Mouse (Mus musculus) heart, embryonic 13.5 days (tissue): ENCODE data around the gene Hmgb1. TPM values are rescaled to one million over a fixed set of nuclear protein-coding genes. Genes with fewer than 3 reads are reported as not detected.
A peak's percentile ranks its signal among the peaks of the same experiment; 100 is the strongest.

ENCODE experiments used
- ATAC-seq: fragments of 200-750 bp; cut with Nextera tagmentation; 2 replicates; pipeline ENCODE4 v1.8.0; 2017; ENCODE audit warnings: moderate TSS enrichment; ENCODE audit not compliant: insufficient number of reproducible peaks, low FRiP score, low TSS enrichment; ENCODE audit errors: extremely low read depth
- H3K27ac ChIP-seq: fragments of 300-500 bp; sonication (generic); replicated peaks from 2 replicates; pipeline ENCODE4 v1.5.1; 2015; ENCODE audit warnings: moderate library complexity, mild to moderate bottlenecking, inconsistent platforms
- H3K27me3 ChIP-seq: fragments of 300-500 bp; sonication (generic); replicated peaks from 2 replicates; pipeline ENCODE4 v1.6.1; 2015; ENCODE audit warnings: mild to moderate bottlenecking, inconsistent platforms
- H3K36me3 ChIP-seq: fragments of 300-500 bp; sonication (generic); 2 replicates; pipeline ENCODE4 v1.6.1; 2015; ENCODE audit warnings: mild to moderate bottlenecking, inconsistent platforms
- H3K4me1 ChIP-seq: fragments of 300-500 bp; sonication (generic); 2 replicates; pipeline ENCODE4 v1.6.1; 2015; ENCODE audit warnings: inconsistent platforms
- H3K4me2 ChIP-seq: fragments of 300-500 bp; sonication (generic); 2 replicates; pipeline ENCODE4 v1.6.1; 2015; ENCODE audit warnings: inconsistent platforms, mild to moderate bottlenecking, moderate library complexity
- H3K4me3 ChIP-seq: fragments of 300-500 bp; sonication (generic); 2 replicates; pipeline ENCODE4 v1.5.1; 2015; ENCODE audit warnings: moderate library complexity, mild to moderate bottlenecking, inconsistent platforms
- H3K9ac ChIP-seq: fragments of 300-500 bp; sonication (generic); 2 replicates; pipeline ENCODE4 v1.6.1; 2015; ENCODE audit warnings: inconsistent platforms, mild to moderate bottlenecking, moderate library complexity
- H3K9me3 ChIP-seq: fragments of 300-500 bp; sonication (generic); 2 replicates; pipeline ENCODE4 v1.6.1; 2016; ENCODE audit warnings: inconsistent platforms
- WGBS: fragments of 180-500 bp; shearing (Covaris S2); methylation state at CpG from one replicate; pipeline ENCODE4 v1.1.7; 2015; ENCODE audit warnings: mixed read lengths; 5-methylcytosine and 5-hydroxymethylcytosine counted together
- polyA plus RNA-seq: library from polyadenylated mRNA; unstranded; fragments of >200 nt; fragmentation: Nextera tagmentation; extraction: Ambion mirVana; gene quantifications from 2 replicates; pipeline ENCODE4 v1.2.1, GENCODE M21; 2015

Gene Hmgb1
- polyA plus RNA-seq, 1 experiment from 2014 or later: 675 TPM

DNA sequence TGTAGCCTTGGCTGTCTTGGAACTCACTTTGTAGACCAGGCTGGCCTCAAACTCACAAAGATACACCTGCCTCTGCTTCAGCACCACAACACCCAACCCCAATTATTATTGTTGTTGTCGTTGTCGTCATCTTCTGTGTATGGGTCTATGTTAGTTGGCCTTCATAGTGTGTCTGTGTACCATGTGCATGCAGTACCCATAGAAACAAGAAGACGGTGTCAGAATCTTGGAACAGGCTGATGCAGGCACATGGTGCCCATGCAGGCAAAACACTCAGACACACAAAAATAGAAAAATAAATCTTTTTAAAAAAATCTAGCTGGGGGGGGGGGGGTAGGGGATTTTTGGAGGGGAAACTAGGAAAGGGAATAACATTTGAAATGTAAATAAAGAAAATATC lies 167.1 kb downstream of the Hmgb1 start:
- H3K36me3 ChIP-seq: no peaks in the 10 kb centered on the region
- H3K4me2 ChIP-seq: no peak overlapping the region
- H3K27ac ChIP-seq: no peak overlapping the region
- H3K9ac ChIP-seq: no peak overlapping the region
- 93% methylated on average over 3 of the region's 3 CpGs for WGBS
- H3K9me3 ChIP-seq: peaks cover 8% of the 10 kb centered on the region; the same call in 1 of the 2 replicates
- H3K4me1 ChIP-seq: peaks cover 43% of the 10 kb centered on the region
- H3K4me3 ChIP-seq: no peak overlapping the region
- H3K27me3 ChIP-seq: peaks cover 5% of the 10 kb centered on the region; the same call in 1 of the 2 replicates
- ATAC-seq: no peak

DNA sequence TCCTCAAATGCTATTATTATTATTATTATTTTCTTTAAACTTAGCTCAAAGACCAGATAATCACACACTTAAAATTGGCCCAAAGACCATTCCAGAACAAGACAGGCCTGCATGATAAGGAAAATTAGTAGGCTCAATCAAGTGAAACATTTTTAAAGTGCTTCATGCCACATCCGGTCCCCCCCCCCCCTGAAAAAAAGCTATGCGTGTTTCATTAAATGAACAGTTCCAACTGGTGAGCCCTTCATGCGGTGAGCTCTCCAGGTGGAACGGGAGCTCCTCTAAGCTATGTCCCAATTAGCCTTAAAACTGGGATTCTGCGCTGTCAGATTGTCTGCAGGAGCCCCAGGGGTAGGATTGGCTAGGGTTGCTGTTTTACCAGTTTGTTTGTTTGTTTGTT lies 168.0 kb downstream of the Hmgb1 start:
- peak overlapping the region; percentile 66 for H3K4me3 ChIP-seq
- no peak for ATAC-seq
- peak overlapping the region; percentile 88 for H3K4me2 ChIP-seq
- H3K36me3 ChIP-seq: no peaks in the 10 kb centered on the region
- H3K9ac ChIP-seq: peak overlapping the region; percentile 88
- 66% methylated on average over 5 of the region's 5 CpGs for WGBS
- H3K27me3 ChIP-seq: peaks cover 5% of the 10 kb centered on the region; the same call in 1 of the 2 replicates
- no peak overlapping the region for H3K27ac ChIP-seq
- peaks cover 8% of the 10 kb centered on the region; the same call in 1 of the 2 replicates for H3K9me3 ChIP-seq
- peaks cover 39% of the 10 kb centered on the region for H3K4me1 ChIP-seq

DNA sequence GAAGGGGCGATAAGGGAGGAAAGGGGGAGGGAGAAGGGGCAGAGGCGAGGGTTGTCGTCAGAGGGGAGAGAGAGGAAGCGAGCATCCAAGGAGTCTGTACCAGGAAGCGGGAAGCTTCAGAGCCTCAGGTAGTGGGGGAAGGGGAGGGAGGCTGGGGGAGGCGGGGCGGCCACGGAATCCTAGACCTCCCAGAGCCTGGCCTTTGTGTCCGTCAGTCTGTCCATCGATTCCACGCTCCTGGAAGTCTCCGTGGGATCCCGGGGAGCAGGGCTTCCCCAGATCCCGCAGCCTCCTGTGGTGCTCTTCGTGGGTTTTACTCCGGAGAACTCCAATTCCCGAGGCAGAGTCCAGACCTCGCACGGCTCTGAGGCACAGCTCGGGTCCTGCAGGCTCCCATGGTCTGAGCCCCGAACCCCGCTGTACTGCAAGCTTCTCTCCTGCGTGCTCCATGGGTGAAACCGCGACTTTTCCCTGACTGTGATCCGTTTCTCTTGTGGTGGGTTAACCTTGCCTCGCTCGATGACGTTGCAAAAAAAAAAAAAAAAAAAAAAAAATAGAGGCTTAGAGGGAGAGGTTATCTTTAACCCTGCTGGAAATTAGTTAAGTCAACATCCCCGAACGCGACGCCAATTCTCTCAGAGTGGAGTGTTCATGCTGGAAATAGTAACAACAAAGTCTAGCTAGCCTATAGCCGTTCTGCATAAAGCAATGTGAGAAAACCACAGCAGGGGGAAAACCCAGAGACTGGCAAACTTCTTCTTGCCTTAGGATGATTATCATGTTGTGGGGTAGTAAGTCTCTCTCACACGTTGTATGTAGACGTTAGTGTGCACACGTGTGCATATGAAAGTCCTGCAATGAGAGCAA lies 168.7 kb downstream of the Hmgb1 start:
- Histone ChIP-seq H3K9me3 (peaks cover 8% of the 10 kb centered on the region; the same call in 1 of the 2 replicates), H3K9ac (peak overlapping the region; percentile 88), H3K36me3 (no peaks in the 10 kb centered on the region), H3K4me2 (peak overlapping the region; percentile 88), H3K27me3 (peaks cover 5% of the 10 kb centered on the region; the same call in 1 of the 2 replicates), H3K4me3 (peak overlapping the region; percentile 66), H3K27ac (peak overlapping the region; percentile 48), H3K4me1 (peaks cover 32% of the 10 kb centered on the region)
- WGBS: 2% methylated on average over 36 of the region's 37 CpGs
- ATAC-seq: no peak

GRCm38 (mm10) chr5:149014600-149015268 lies 169.6 kb downstream of the Hmgb1 start:
- peaks cover 4% of the 10 kb centered on the region; the same call in 1 of the 2 replicates for H3K27me3 ChIP-seq
- peak overlapping the region; percentile 88 for H3K4me2 ChIP-seq
- H3K36me3 ChIP-seq: no peaks in the 10 kb centered on the region
- WGBS: 18% methylated on average over 17 of the region's 17 CpGs
- peak overlapping the region; percentile 88 for H3K9ac ChIP-seq
- peaks cover 8% of the 10 kb centered on the region; the same call in 1 of the 2 replicates for H3K9me3 ChIP-seq
- no peak for ATAC-seq
- H3K4me3 ChIP-seq: peak overlapping the region; percentile 66
- H3K27ac ChIP-seq: peak overlapping the region; percentile 48; the same call in 1 of the 2 replicates
- peaks cover 24% of the 10 kb centered on the region for H3K4me1 ChIP-seq

DNA sequence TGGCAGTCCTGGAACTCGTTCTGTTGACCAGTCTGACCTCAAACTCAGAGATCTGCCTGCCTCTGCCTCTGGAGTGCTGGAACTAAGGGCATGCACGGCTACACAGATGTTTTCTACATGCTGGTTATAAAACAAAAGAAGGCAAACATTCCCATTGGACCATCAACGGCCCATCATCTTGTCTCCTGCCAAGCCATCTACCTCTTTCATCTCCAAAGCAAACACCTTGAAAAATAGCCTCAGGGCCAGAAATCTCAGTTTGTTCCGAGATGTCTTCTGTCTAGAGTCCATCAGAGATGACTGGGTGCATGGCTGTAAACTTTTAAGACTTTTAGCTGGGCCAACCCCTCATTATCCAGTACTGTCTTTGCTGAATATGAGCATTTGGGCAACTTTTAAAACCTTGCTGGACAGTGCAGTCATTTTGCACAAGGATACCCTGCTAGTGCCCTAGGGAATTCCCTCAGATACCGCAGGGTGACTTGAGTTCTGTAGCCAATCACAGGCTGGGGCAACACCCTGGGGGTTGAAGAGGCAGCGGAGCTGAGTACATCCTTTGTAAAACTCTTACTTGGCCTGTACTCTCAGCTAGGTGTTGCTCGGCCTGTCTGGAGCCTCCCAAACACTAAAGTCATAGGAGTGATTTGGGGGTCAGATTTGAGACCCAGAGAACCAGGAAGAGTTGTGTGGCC lies 170.3 kb downstream of the Hmgb1 start:
- Histone ChIP-seq H3K4me2 (no peak overlapping the region; the same call in 1 of the 2 replicates), H3K36me3 (no peaks in the 10 kb centered on the region)
- WGBS: 71% methylated on average over 7 of the region's 7 CpGs

DNA sequence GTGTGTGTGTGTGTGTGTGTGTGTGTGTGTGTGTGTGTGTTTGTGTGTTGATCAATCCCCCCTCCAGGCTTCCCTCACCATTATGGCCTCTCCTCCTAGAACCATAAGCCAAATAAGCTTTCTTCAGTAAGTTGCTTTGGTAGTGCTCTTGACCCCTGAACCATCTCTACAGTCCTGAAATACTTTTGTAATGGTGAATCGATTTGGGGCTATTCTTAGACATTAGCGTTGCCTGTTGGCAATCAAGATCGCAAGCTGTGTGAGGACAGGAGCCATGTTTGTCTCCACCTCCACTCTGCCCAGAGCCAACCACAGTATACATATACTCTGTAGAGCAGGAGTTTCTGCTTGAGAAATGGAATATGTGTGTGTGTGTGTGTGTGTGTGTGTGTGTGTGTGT lies 175.2 kb downstream of the Hmgb1 start:
- 32% methylated on average over 3 of the region's 3 CpGs for WGBS
- H3K27ac ChIP-seq: no peak overlapping the region; the same call in 1 of the 2 replicates
- H3K4me2 ChIP-seq: no peak overlapping the region
- peaks cover 8% of the 10 kb centered on the region; the same call in 1 of the 2 replicates for H3K9me3 ChIP-seq
- no peaks in the 10 kb centered on the region for H3K36me3 ChIP-seq
- peaks cover 28% of the 10 kb centered on the region for H3K4me1 ChIP-seq
- H3K27me3 ChIP-seq: no peaks in the 10 kb centered on the region
- no peak for ATAC-seq
- no peak overlapping the region for H3K9ac ChIP-seq
- H3K4me3 ChIP-seq: no peak overlapping the region

More for the DNA sequence above, 170.3 kb downstream of the Hmgb1 start:
- 0 out of 2 replicates have a peak overlapping the region, but pooled peaks have one; percentile 66 for H3K4me3 ChIP-seq
- ATAC-seq: no peak
- H3K4me1 ChIP-seq: peaks cover 28% of the 10 kb centered on the region
- 0 out of 2 replicates have a peak overlapping the region, but pooled peaks have one; percentile 48 for H3K27ac ChIP-seq
- H3K9me3 ChIP-seq: peaks cover 8% of the 10 kb centered on the region; the same call in 1 of the 2 replicates
- no peaks in the 10 kb centered on the region for H3K27me3 ChIP-seq
- H3K9ac ChIP-seq: no peak overlapping the region

DNA sequence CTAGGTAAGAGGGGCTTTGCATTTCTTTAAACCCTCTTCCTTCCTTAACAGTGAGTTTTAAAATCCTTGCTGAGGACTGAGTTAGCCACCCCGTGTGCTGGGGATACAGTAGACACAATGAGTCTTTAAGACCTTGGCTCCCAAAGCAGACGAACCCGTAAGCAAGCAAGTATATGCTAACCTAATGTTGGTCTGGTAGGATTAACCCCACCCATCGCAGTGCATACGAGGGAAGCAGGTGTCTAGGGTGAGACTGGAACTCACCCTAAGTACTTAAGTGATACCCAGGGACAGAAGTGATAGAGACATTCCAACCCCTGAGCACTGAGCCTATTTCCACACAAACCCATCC lies 177.0 kb downstream of the Hmgb1 start:
- no peak for ATAC-seq
- peak overlapping the region; percentile 77 for H3K4me2 ChIP-seq
- peak overlapping the region; percentile 74 for H3K9ac ChIP-seq
- H3K36me3 ChIP-seq: no peaks in the 10 kb centered on the region
- H3K4me3 ChIP-seq: peak overlapping the region; percentile 41
- H3K27me3 ChIP-seq: no peaks in the 10 kb centered on the region
- peak overlapping the region; percentile 81 for H3K27ac ChIP-seq
- H3K4me1 ChIP-seq: peaks cover 36% of the 10 kb centered on the region
- WGBS: 45% methylated on average over 5 of the region's 5 CpGs
- 0 out of 2 replicates have a peak, but pooled peaks cover under 1% of the 10 kb centered on the region for H3K9me3 ChIP-seq

DNA sequence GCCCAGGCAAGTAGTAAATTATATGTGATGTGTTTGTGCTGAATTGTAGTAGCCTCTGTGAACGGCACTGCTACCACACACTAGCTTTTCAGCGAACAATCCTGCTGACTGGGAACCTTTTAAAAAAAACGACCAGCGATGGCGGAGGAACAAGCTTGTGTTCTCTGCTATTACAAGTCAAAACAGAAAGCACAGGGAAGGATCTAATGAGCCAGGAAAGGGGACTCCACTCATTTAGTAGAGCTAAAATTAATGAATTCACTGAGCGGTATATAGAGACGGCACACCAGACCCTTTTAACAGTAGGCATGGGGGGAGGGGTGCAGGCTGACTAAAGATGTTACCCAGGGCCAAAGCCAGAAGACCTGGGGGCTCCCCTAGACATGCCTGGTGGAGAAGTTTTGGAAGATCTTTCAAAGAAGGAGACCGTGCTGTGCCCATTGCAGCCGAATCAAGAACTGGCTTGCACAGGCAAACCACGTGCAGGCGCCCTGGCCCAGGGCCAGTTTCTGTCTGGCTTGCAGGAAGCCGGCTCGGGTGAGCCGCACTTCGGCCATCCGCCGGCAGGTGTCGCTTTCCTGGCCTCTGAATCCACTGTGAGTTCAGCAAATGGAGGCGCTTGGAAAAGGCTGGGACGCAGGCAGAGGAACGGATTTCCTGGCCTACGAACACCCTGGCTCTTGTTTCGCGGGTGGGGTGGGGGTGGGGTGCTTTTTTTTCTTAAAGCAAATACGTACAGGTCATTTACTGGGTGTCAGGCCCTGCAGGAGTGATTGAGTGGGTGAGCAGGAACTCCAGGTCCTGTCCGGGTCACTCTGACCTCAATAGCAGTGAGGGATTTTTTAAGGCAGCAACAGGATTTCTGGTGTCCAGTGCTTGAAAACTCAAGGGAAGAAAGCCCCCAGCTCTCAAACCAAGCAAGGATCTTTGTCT lies 177.7 kb downstream of the Hmgb1 start:
- WGBS: 12% methylated on average over 26 of the region's 26 CpGs
- Histone ChIP-seq H3K4me3 (peak overlapping the region; percentile 41), H3K9me3 (no peaks in the 10 kb centered on the region), H3K36me3 (no peaks in the 10 kb centered on the region), H3K27me3 (no peaks in the 10 kb centered on the region), H3K27ac (peak overlapping the region; percentile 81), H3K9ac (peak overlapping the region; percentile 74), H3K4me1 (peaks cover 36% of the 10 kb centered on the region), H3K4me2 (peak overlapping the region; percentile 77)
- ATAC-seq: peak; percentile 29; the same call in 1 of the 2 replicates

- H3K9ac ChIP-seq: peak overlapping the region; percentile 74
- no peak for ATAC-seq
Observed at GRCm38 (mm10) chr5:149005701-149006361, 178.5 kb downstream of the Hmgb1 start.

GRCm38 (mm10) chr5:149005083-149005482 lies 179.2 kb downstream of the Hmgb1 start:
- ATAC-seq: no peak

More at GRCm38 (mm10) chr5:149005701-149006361, 178.5 kb downstream of the Hmgb1 start:
- Histone ChIP-seq H3K4me2 (peak overlapping the region; percentile 77), H3K27ac (no peak overlapping the region), H3K4me3 (peak overlapping the region; percentile 41), H3K9me3 (no peaks in the 10 kb centered on the region), H3K4me1 (peaks cover 36% of the 10 kb centered on the region), H3K27me3 (no peaks in the 10 kb centered on the region), H3K36me3 (no peaks in the 10 kb centered on the region)
- 62% methylated on average over 9 of the region's 9 CpGs for WGBS

More at GRCm38 (mm10) chr5:149005083-149005482, 179.2 kb downstream of the Hmgb1 start:
- Histone ChIP-seq H3K9ac (no peak overlapping the region), H3K36me3 (no peaks in the 10 kb centered on the region), H3K27me3 (no peaks in the 10 kb centered on the region), H3K4me3 (no peak overlapping the region), H3K27ac (no peak overlapping the region), H3K4me2 (no peak overlapping the region), H3K4me1 (peaks cover 36% of the 10 kb centered on the region), H3K9me3 (no peaks in the 10 kb centered on the region)
- 40% methylated on average over 9 of the region's 9 CpGs for WGBS
